Mouse (Mus musculus): ENCODE measurements around the gene Polrmt. TPM values are rescaled to one million over a fixed set of nuclear protein-coding genes. Genes with fewer than 3 reads are reported as not detected.

Polrmt gene
- polyA plus RNA-seq, 2 experiments: 33.4 to 64.1 TPM

DNA sequence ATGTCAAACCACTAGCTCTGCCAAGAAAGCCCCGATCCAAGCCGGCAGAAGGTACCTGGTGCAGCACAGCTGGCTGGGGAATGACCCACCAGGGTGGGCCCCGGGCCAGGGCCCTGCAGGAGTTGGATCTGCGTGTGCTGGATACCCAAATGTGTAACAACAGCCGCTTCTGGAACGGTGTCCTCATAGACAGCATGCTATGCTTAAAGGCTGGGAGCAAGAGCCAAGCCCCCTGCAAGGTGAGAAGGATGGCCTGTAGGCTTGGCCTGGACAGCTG lies 52.1 kb downstream of the Polrmt start:
- Histone ChIP-seq H3K4me1 (ENCODE audit: control insufficient read depth, insufficient read depth, low read length) (peaks cover 27% of the 10 kb centered on the region), H3K4me2 (replicated peaks; ENCODE audit: low read depth, low read length, severe bottlenecking) (no peak overlapping the region), H3K27ac (replicated peaks; ENCODE audit: low read depth, low read length) (peak overlapping the region; percentile 84; the same call in 1 of the 2 replicates), H3K36me3 (ENCODE audit: control insufficient read depth, insufficient read depth, low read length) (peaks cover 4% of the 10 kb centered on the region), H3K27me3 (ENCODE audit: control insufficient read depth, insufficient read depth, low read length) (no peaks in the 10 kb centered on the region), H3K4me3 (replicated peaks; ENCODE audit: low read length) (no peak overlapping the region), H3K9me3 (ENCODE audit: control insufficient read depth, low read length) (no peaks in the 10 kb centered on the region; the same call in 1 of the 2 replicates), H3K9ac (ENCODE audit: low read depth, low read length, severe bottlenecking) (no peak overlapping the region)
- no peak for TF ChIP-seq POLR2A (IDR thresholded peaks at IDR 0.05; ENCODE audit: borderline replicate concordance, extremely low read depth, insufficient read depth, insufficient read length)
- DNase-seq (ENCODE audit: low spot score): no peak
- ATAC-seq (ENCODE audit: low FRiP score, low read depth): no peak
- 67% methylated on average over 6 of the region's 6 CpGs for WGBS

DNA sequence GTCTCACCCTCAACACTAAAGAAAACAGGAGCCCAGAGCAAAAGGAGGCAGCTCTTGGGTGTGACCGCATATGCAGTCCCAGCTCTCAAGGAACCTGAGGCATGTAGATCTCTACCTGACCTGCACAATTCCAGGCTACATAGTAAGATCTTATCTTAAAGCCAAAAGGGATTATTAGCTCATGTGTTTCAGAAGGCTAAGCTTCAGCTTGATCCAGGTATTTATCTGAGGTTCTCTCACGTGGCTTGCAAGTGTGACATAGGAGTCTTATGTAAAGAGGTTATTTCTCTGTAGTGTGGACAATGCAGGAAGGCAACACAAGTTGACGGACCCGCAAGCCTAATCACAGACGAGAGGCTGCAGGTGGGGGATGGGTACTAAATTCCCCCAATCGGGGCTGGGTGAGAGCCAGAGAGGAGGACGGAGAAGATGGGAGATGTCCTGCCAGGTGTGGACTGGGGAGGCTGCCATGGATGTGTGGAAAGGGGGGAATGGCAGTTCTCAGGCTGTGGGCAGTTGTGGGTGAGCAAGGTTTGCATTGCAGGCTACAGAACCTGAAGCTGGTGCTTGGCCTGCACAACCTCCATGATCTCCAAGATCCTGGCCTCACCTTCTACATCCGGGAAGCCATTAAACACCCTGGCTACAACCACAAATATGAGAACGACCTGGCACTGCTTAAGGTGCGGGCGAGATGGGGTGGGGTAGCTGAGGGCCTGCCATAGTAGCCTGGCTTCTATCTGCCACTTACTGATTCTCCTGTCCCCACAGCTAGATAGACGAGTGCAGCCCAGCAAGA lies 52.6 kb downstream of the Polrmt start:
- Histone ChIP-seq H3K9ac (ENCODE audit: low read depth, low read length, severe bottlenecking) (no peak overlapping the region), H3K4me3 (replicated peaks; ENCODE audit: low read length) (no peak overlapping the region), H3K27me3 (ENCODE audit: control insufficient read depth, insufficient read depth, low read length) (no peaks in the 10 kb centered on the region), H3K36me3 (ENCODE audit: control insufficient read depth, insufficient read depth, low read length) (peaks cover 9% of the 10 kb centered on the region), H3K4me2 (replicated peaks; ENCODE audit: low read depth, low read length, severe bottlenecking) (no peak overlapping the region), H3K9me3 (ENCODE audit: control insufficient read depth, low read length) (no peaks in the 10 kb centered on the region; the same call in 1 of the 2 replicates), H3K4me1 (ENCODE audit: control insufficient read depth, insufficient read depth, low read length) (peaks cover 27% of the 10 kb centered on the region), H3K27ac (replicated peaks; ENCODE audit: low read depth, low read length) (0 out of 2 replicates have a peak overlapping the region, but pooled peaks have one; percentile 84)
- DNase-seq (ENCODE audit: low spot score): no peak
- no peak for ATAC-seq (ENCODE audit: low FRiP score, low read depth)
- 64% methylated on average over 12 of the region's 12 CpGs for WGBS
- TF ChIP-seq POLR2A (IDR thresholded peaks at IDR 0.05; ENCODE audit: borderline replicate concordance, extremely low read depth, insufficient read depth, insufficient read length): no peak

DNA sequence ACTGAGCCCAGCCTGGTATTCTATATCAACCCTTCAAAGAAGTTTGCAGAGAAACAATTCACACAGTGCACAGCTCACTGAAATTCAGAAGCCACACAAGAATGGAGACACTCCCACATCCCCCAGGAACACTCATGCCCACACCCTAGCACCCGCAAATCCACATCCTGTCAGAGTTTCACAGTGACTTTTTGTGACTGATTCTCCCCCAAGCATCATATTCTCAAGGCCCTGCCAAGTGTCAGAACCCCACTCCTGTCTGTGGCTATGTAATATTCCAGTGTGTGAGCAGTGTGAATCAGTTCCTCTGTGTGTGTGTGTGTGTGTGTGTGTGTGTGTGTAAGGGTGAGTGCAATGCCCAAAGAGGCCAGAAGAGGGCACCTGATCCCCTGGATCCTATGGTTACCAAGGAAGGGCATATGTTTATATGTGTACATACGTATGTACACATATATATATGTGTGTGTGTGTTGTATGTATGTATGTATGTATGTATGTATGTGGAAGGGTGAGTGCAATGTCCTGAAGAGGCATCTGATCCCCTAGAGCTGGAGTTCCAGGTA lies 54.3 kb downstream of the Polrmt start:
- Histone ChIP-seq H3K36me3 (ENCODE audit: control insufficient read depth, insufficient read depth, low read length) (peaks cover 24% of the 10 kb centered on the region), H3K4me2 (replicated peaks; ENCODE audit: low read depth, low read length, severe bottlenecking) (no peak overlapping the region), H3K4me1 (ENCODE audit: control insufficient read depth, insufficient read depth, low read length) (peaks cover 27% of the 10 kb centered on the region), H3K4me3 (replicated peaks; ENCODE audit: low read length) (no peak overlapping the region), H3K27me3 (ENCODE audit: control insufficient read depth, insufficient read depth, low read length) (no peaks in the 10 kb centered on the region), H3K9me3 (ENCODE audit: control insufficient read depth, low read length) (no peaks in the 10 kb centered on the region; the same call in 1 of the 2 replicates), H3K9ac (ENCODE audit: low read depth, low read length, severe bottlenecking) (no peak overlapping the region), H3K27ac (replicated peaks; ENCODE audit: low read depth, low read length) (no peak overlapping the region)
- DNase-seq (ENCODE audit: low spot score): no peak
- WGBS: 88% methylated on average over 2 of the region's 2 CpGs
- no peak for TF ChIP-seq POLR2A (IDR thresholded peaks at IDR 0.05; ENCODE audit: borderline replicate concordance, extremely low read depth, insufficient read depth, insufficient read length)
- ATAC-seq (ENCODE audit: low FRiP score, low read depth): no peak

DNA sequence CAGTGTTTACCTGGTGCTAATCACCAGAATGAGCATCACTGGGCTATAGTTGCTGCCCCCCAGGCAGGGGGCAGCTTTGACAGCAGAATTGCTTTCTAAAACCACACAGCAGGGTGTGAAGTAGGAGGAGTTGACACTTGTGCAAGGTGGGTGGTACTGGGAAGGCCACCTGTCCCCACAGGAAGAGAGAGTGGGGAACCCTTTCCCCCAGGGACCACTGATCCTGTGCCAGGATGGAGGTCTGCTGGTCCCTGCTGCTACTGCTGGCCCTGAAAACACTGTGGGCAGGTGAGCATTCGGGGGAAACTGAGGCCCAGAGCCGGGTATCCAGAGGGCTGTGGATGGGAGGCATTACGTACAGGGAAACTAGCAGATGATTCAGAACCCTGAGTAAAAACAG lies 57.2 kb downstream of the Polrmt start:
- no peaks in the 10 kb centered on the region for H3K27me3 ChIP-seq (ENCODE audit: control insufficient read depth, insufficient read depth, low read length)
- peaks cover 53% of the 10 kb centered on the region for H3K36me3 ChIP-seq (ENCODE audit: control insufficient read depth, insufficient read depth, low read length)
- DNase-seq (ENCODE audit: low spot score) (no peak), ATAC-seq (ENCODE audit: low FRiP score, low read depth) (no peak)
- no peak overlapping the region for H3K27ac ChIP-seq (replicated peaks; ENCODE audit: low read depth, low read length)
- H3K9ac ChIP-seq (ENCODE audit: low read depth, low read length, severe bottlenecking): no peak overlapping the region
- H3K4me1 ChIP-seq (ENCODE audit: control insufficient read depth, insufficient read depth, low read length): no peaks in the 10 kb centered on the region; the same call in 1 of the 2 replicates
- 84% methylated on average over 3 of the region's 3 CpGs for WGBS
- no peaks in the 10 kb centered on the region; the same call in 1 of the 2 replicates for H3K9me3 ChIP-seq (ENCODE audit: control insufficient read depth, low read length)
- H3K4me2 ChIP-seq (replicated peaks; ENCODE audit: low read depth, low read length, severe bottlenecking): no peak overlapping the region
- H3K4me3 ChIP-seq (replicated peaks; ENCODE audit: low read length): no peak overlapping the region
- no peak for TF ChIP-seq POLR2A (IDR thresholded peaks at IDR 0.05; ENCODE audit: borderline replicate concordance, extremely low read depth, insufficient read depth, insufficient read length)

DNA sequence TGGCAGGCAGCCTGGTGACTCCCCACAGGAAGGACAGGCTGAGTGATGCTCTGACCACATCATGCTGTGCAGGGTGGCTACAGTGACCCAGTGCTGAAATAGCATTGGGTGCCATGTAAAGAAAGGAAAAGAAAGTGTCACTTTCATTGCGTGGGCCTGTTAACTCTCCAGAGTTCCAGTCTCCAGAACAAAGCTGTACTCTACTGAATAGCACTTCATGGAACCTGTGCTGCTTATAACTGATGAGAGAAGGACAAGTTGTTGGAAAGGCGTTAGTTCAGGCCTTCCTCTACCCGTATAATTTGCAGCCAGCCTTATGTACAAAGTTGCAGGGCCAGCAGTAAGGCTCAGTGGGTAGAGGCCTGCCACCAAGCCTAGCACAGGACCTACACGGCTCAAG lies 57.7 kb downstream of the Polrmt start, which contains the start of gene Gzmm:
Gene Gzmm (plus strand): TSS at position 301 of the 400 bp plus-strand sequence.
- no peaks in the 10 kb centered on the region; the same call in 1 of the 2 replicates for H3K9me3 ChIP-seq (ENCODE audit: control insufficient read depth, low read length)
- no peaks in the 10 kb centered on the region for H3K27me3 ChIP-seq (ENCODE audit: control insufficient read depth, insufficient read depth, low read length)
- 78% methylated on average over 4 of the region's 4 CpGs for WGBS
- peaks cover 58% of the 10 kb centered on the region for H3K36me3 ChIP-seq (ENCODE audit: control insufficient read depth, insufficient read depth, low read length)
- no peak within 1 kb of the TSS for H3K4me2 ChIP-seq (replicated peaks; ENCODE audit: low read depth, low read length, severe bottlenecking)
- no peak for TF ChIP-seq POLR2A (IDR thresholded peaks at IDR 0.05; ENCODE audit: borderline replicate concordance, extremely low read depth, insufficient read depth, insufficient read length)
- no peak within 1 kb of the TSS for H3K4me3 ChIP-seq (replicated peaks; ENCODE audit: low read length)
- DNase-seq (ENCODE audit: low spot score) (no peak), ATAC-seq (ENCODE audit: low FRiP score, low read depth) (no peak)
- no peak within 1 kb of the TSS for H3K9ac ChIP-seq (ENCODE audit: low read depth, low read length, severe bottlenecking)
- H3K4me1 ChIP-seq (ENCODE audit: control insufficient read depth, insufficient read depth, low read length): peaks cover 2% of the 10 kb centered on the region; the same call in 1 of the 2 replicates
- no peak within 1 kb of the TSS for H3K27ac ChIP-seq (replicated peaks; ENCODE audit: low read depth, low read length)

Data from limb, embryonic 14.5 days (tissue).